Comparison of ENCODE assay signal across 9 mouse cellular contexts in the genomic region with DNA sequence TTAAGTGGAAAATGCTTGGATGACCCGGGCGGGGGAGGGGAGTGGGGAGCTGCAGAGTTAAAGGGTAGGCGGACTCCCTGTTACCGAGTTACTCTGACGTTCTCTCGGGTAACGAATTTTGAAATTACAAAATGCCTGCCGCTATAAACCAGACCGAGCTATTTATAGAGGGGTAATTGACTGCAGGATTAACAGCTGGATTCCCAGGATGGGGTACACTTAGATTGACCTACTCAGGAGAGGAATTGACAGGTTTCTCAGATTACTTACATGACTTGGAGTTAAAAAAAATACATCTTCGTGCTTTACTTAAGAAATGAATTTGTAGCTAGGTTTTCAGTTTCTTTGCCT. TPM values are rescaled to one million over a fixed set of nuclear protein-coding genes. Genes with fewer than 3 reads are reported as not detected.
A peak's percentile ranks its signal among the peaks of the same experiment; 100 is the strongest.
DNase-seq lines count a peak whose midpoint lies in the region; ATAC-seq and TF ChIP-seq lines count a peak whose summit lies in the region.
"Had no signal": no experiment of that assay in that cellular context is flagged by ENCODE, and none has a peak within 500 bp of the region (broad histone marks: within the 10 kb centered on the region; RNA-seq: fewer than 3 reads in every experiment).

No protein-coding gene starts in this region.

- no peaks in the 10 kb centered on the region for H3K27me3 ChIP-seq in thymus, adult 2 months (ENCODE audit: control insufficient read depth, insufficient read depth, low read length)
- H3K27me3 ChIP-seq in liver, embryonic 12.5 days (replicated peaks) = no peaks in the 10 kb centered on the region

- H3K4me2 ChIP-seq in liver, embryonic 12.5 days = peak overlapping the region; percentile 77

- WGBS in thymus, adult 2 months = under 1% methylated on average over 10 of the region's 10 CpGs
- WGBS in liver, embryonic 12.5 days (ENCODE audit: insufficient replicate concordance) = under 1% methylated on average over 10 of the region's 10 CpGs

- TF ChIP-seq CTCF in thymus, adult 2 months (IDR thresholded peaks at IDR 0.05; ENCODE audit: borderline replicate concordance, control insufficient read depth, extremely low read depth, insufficient read depth, low read length, poor library complexity) = no peak

- ATAC-seq in liver, embryonic 12.5 days = no peak

- H3K4me3 ChIP-seq in thymus, adult 2 months (ENCODE audit: control insufficient read depth, insufficient read depth, low read length) = peak overlapping the region; percentile 78
- H3K4me3 ChIP-seq in liver, embryonic 12.5 days = peak overlapping the region; percentile 90

- no peaks in the 10 kb centered on the region for H3K4me1 ChIP-seq in thymus, adult 2 months (replicated peaks; ENCODE audit: control insufficient read depth, insufficient read depth, low read length)
- H3K4me1 ChIP-seq in liver, embryonic 12.5 days = peaks cover 22% of the 10 kb centered on the region

- H3K9me3 ChIP-seq in liver, embryonic 12.5 days (replicated peaks) = peaks cover 6% of the 10 kb centered on the region; the same call in 1 of the 2 replicates

- peak overlapping the region; percentile 92 for H3K9ac ChIP-seq in liver, embryonic 12.5 days

- TF ChIP-seq POLR2A in thymus, adult 2 months (IDR thresholded peaks at IDR 0.05; ENCODE audit: control insufficient read depth, extremely low read depth, insufficient read depth, low read length, poor library complexity) = no peak

- H3K27ac ChIP-seq in thymus, adult 2 months (ENCODE audit: control insufficient read depth, insufficient read depth, low read length) = no peak overlapping the region; the same call in 1 of the 2 replicates
- H3K27ac ChIP-seq in liver, embryonic 12.5 days = peak overlapping the region; percentile 88

- peak; percentile 34 for DNase-seq in embryo, embryonic 10 days (ENCODE audit: low spot score)
- no peak for DNase-seq in embryo, embryonic 11 days
- no peak for DNase-seq in thymus, adult 2 months
- DNase-seq in thymus, postnatal 4 days = no peak
- no peak for DNase-seq in right cerebral cortex, postnatal 10 days (ENCODE audit: low spot score in 2 of 2)
- no peak for DNase-seq in spleen, postnatal 4 days (ENCODE audit: low spot score in 2 of 2)
- no peak for DNase-seq in right cerebral cortex, postnatal 14 days

- peaks cover 30% of the 10 kb centered on the region for H3K36me3 ChIP-seq in thymus, adult 2 months (ENCODE audit: control insufficient read depth, insufficient read depth, low read length)
- peaks cover 57% of the 10 kb centered on the region for H3K36me3 ChIP-seq in liver, embryonic 12.5 days

RNA-seq across cellular contexts. Expression of a gene that starts 0.9 kb away (rescaled TPM):
- 846 and 935 TPM in 2 replicates for polyA plus RNA-seq in thymus, adult 2 months (2012; rRNA removed)
- 101 and 104 TPM in 2 replicates for polyA plus RNA-seq in liver, embryonic 12.5 days (2016; fragmentation: Nextera tagmentation; extraction: Ambion mirVana)

RNA-seq across cellular contexts. Expression of a gene that starts 12.4 kb away (rescaled TPM):
- polyA plus RNA-seq in thymus, adult 2 months (2012; rRNA removed) = 109 and 123 TPM in 2 replicates
- 119 and 126 TPM in 2 replicates for polyA plus RNA-seq in liver, embryonic 12.5 days (2016; fragmentation: Nextera tagmentation; extraction: Ambion mirVana)

RNA-seq across cellular contexts. Expression of a gene that starts 26.1 kb away (rescaled TPM):
- 0.65 and 1.7 TPM in 2 replicates for polyA plus RNA-seq in thymus, adult 2 months (2012; rRNA removed)
- polyA plus RNA-seq in liver, embryonic 12.5 days (2016; fragmentation: Nextera tagmentation; extraction: Ambion mirVana) = 0.12 and 0.31 TPM in 2 replicates

RNA-seq across cellular contexts. Expression of a gene that starts 32.3 kb away (rescaled TPM):
- polyA plus RNA-seq in thymus, adult 2 months (2012; rRNA removed) = not detected in 2 replicates
- polyA plus RNA-seq in liver, embryonic 12.5 days (2016; fragmentation: Nextera tagmentation; extraction: Ambion mirVana) = not detected in 2 replicates
- polyA plus RNA-seq: gonadal fat pad, adult 2 months had no signal

RNA-seq across cellular contexts. Expression of a gene that starts 45.6 kb away (rescaled TPM):
- polyA plus RNA-seq in thymus, adult 2 months (2012; rRNA removed) = 11.3 and 12.7 TPM in 2 replicates
- polyA plus RNA-seq in liver, embryonic 12.5 days (2016; fragmentation: Nextera tagmentation; extraction: Ambion mirVana) = 4.2 and 4.5 TPM in 2 replicates
